Mouse (Mus musculus) forebrain, postnatal 0 days (tissue): ENCODE data around the gene Npepps. TPM values are rescaled to one million over a fixed set of nuclear protein-coding genes. Genes with fewer than 3 reads are reported as not detected.
"Not testable (repeated sequence)": the region's sequence is repeated elsewhere in the genome, so short reads cannot be mapped to it uniquely, and the experiment has no call there.

Experiments used
- ATAC-seq: fragments of 200-750 bp; cut with Nextera tagmentation; 2 replicates; pipeline ENCODE4 v1.8.0; 2017; ENCODE audit warnings: mild to moderate bottlenecking, moderate library complexity
- DNase-seq: peaks from one replicate; pipeline ENCODE4 v3.0.0-alpha.2; 2015
- H3K27ac ChIP-seq: fragments of 300-500 bp; sonication (generic); 2 replicates; pipeline ENCODE4 v1.5.1; 2014; ENCODE audit warnings: low read depth, mild to moderate bottlenecking, antibody characterized with exemption, low read length, moderate library complexity, mixed read lengths
- H3K27me3 ChIP-seq: fragments of 300-500 bp; sonication (generic); 2 replicates; pipeline ENCODE4 v1.6.1; 2014; ENCODE audit warnings: mild to moderate bottlenecking, low read length, mixed read lengths; ENCODE audit not compliant: insufficient read depth
- H3K36me3 ChIP-seq: fragments of 300-500 bp; sonication (generic); 2 replicates; pipeline ENCODE4 v1.6.1; 2014; ENCODE audit warnings: mild to moderate bottlenecking, moderate library complexity; ENCODE audit not compliant: insufficient read depth
- H3K4me1 ChIP-seq: fragments of 300-500 bp; sonication (generic); 2 replicates; pipeline ENCODE4 v1.6.1; 2014; ENCODE audit warnings: antibody characterized with exemption; ENCODE audit not compliant: insufficient read depth
- H3K4me2 ChIP-seq: fragments of 300-500 bp; sonication (generic); 2 replicates; pipeline ENCODE4 v1.6.1; 2014; ENCODE audit warnings: low read depth, mild to moderate bottlenecking, moderate library complexity
- H3K4me3 ChIP-seq: fragments of 300-500 bp; sonication (generic); 2 replicates; pipeline ENCODE4 v1.5.1; 2014; ENCODE audit warnings: low read depth, low read length, mixed read lengths
- H3K9ac ChIP-seq: fragments of 300-500 bp; sonication (generic); 2 replicates; pipeline ENCODE4 v1.6.1; 2014; ENCODE audit warnings: mild to moderate bottlenecking
- H3K9me3 ChIP-seq: fragments of 300-500 bp; sonication (generic); 2 replicates; pipeline ENCODE4 v1.6.1; 2016; ENCODE audit warnings: low read length
- CTCF ChIP-seq: sonication (generic); IDR thresholded peaks from 2 replicates; pipeline ENCODE4 v1.5.1; 2016; ENCODE audit warnings: antibody characterized with exemption, control low read depth, low read depth
- WGBS: fragments of 180-500 bp; shearing (Covaris S2); extraction: QIAGEN DNeasy Blood & Tissue Kit; methylation state at CpG from one replicate; pipeline ENCODE4 v1.1.7; 2014; 5-methylcytosine and 5-hydroxymethylcytosine counted together
- polyA plus RNA-seq: library from polyadenylated mRNA; unstranded; fragments of >200 nt; fragmentation: Nextera tagmentation; extraction: Ambion mirVana; gene quantifications from 2 replicates; pipeline ENCODE4 v1.2.1, GENCODE M21; 2015
- total RNA-seq: library from RNA; depleted of rRNA; stranded (reverse); fragments of >200 nt; gene quantifications from 2 replicates; pipeline ENCODE4 v1.2.3, GENCODE M21; 2014

Npepps gene
- total and polyA plus RNA-seq, 2 experiments from 2014 or later = 92.1 to 98.7 TPM

- DNase-seq (peak; percentile 18), ATAC-seq (no peak)
- Histone ChIP-seq H3K4me2 (no peak overlapping the region), H3K27ac (no peak overlapping the region), H3K27me3 (no peaks in the 10 kb centered on the region), H3K36me3 (no peaks in the 10 kb centered on the region), H3K9me3 (no peaks in the 10 kb centered on the region), H3K4me3 (no peak overlapping the region), H3K4me1 (no peaks in the 10 kb centered on the region), H3K9ac (no peak overlapping the region)
- peak; percentile 43 for TF ChIP-seq CTCF
Measured at GRCm38 (mm10) chr11:97192621-97192951, 87.9 kb downstream of the Npepps start.

GRCm38 (mm10) chr11:97191915-97192620 is 88.4 kb downstream of the Npepps start:
- H3K36me3 ChIP-seq = no peaks in the 10 kb centered on the region
- H3K4me3 ChIP-seq = no peak overlapping the region
- WGBS = 83% methylated on average over 6 of the region's 6 CpGs
- no peaks in the 10 kb centered on the region for H3K27me3 ChIP-seq
- ATAC-seq = no peak
- H3K4me2 ChIP-seq = no peak overlapping the region
- no peak overlapping the region for H3K9ac ChIP-seq
- no peaks in the 10 kb centered on the region for H3K4me1 ChIP-seq
- no peak for DNase-seq
- H3K27ac ChIP-seq = no peak overlapping the region
- no peak for TF ChIP-seq CTCF
- H3K9me3 ChIP-seq = no peaks in the 10 kb centered on the region

- Histone ChIP-seq H3K36me3 (no peaks in the 10 kb centered on the region), H3K4me2 (no peak overlapping the region), H3K9me3 (no peaks in the 10 kb centered on the region), H3K4me3 (no peak overlapping the region), H3K4me1 (no peaks in the 10 kb centered on the region), H3K27me3 (no peaks in the 10 kb centered on the region), H3K27ac (no peak overlapping the region), H3K9ac (no peak overlapping the region)
- no peak for DNase-seq
- ATAC-seq = no peak
- 94% methylated on average over 6 of the region's 6 CpGs for WGBS
- no peak for TF ChIP-seq CTCF
Measured at GRCm38 (mm10) chr11:97190992-97191391, 89.4 kb downstream of the Npepps start.

GRCm38 (mm10) chr11:97189645-97190044 is 90.8 kb downstream of the Npepps start:
- H3K9me3 ChIP-seq, DNase-seq, ATAC-seq, H3K27me3 ChIP-seq, H3K4me2 ChIP-seq, H3K4me3 ChIP-seq, H3K9ac ChIP-seq, H3K27ac ChIP-seq, H3K4me1 ChIP-seq, H3K36me3 ChIP-seq: not testable (repeated sequence)
- 87% methylated on average over 6 of the region's 6 CpGs for WGBS

GRCm38 (mm10) chr11:97189231-97189630 is 91.2 kb downstream of the Npepps start:
- no peak overlapping the region for H3K27ac ChIP-seq
- 32% methylated on average over 3 of the region's 3 CpGs for WGBS
- peak overlapping the region; percentile 78; the same call in 1 of the 2 replicates for H3K4me2 ChIP-seq
- TF ChIP-seq CTCF = no peak
- no peak overlapping the region for H3K4me3 ChIP-seq
- H3K36me3 ChIP-seq = peaks cover 11% of the 10 kb centered on the region
- H3K9ac ChIP-seq = no peak overlapping the region
- H3K4me1 ChIP-seq = no peaks in the 10 kb centered on the region
- H3K9me3 ChIP-seq = no peaks in the 10 kb centered on the region
- H3K27me3 ChIP-seq = no peaks in the 10 kb centered on the region
- DNase-seq (no peak), ATAC-seq (no peak)

- Histone ChIP-seq H3K36me3 (peaks cover 13% of the 10 kb centered on the region), H3K27ac (peak overlapping the region; percentile 93), H3K4me2 (peak overlapping the region; percentile 78), H3K27me3 (no peaks in the 10 kb centered on the region), H3K4me1 (no peaks in the 10 kb centered on the region), H3K9ac (peak overlapping the region; percentile 64), H3K9me3 (no peaks in the 10 kb centered on the region), H3K4me3 (peak overlapping the region; percentile 86)
- no peak for ATAC-seq
- under 1% methylated on average over 15 of the region's 15 CpGs for WGBS
- no peak for TF ChIP-seq CTCF
- DNase-seq = no peak
Measured at GRCm38 (mm10) chr11:97188643-97188955, 91.8 kb downstream of the Npepps start.

GRCm38 (mm10) chr11:97187764-97188642 is 92.4 kb downstream of the Npepps start, which contains the start of gene Kpnb1:
Gene Kpnb1, minus strand, starts transcription at chr11:97187881.
- 0 out of 2 replicates have a peak, but pooled peaks have one; percentile 8 for TF ChIP-seq CTCF
- peak within 1 kb of the TSS; percentile 78 for H3K4me2 ChIP-seq
- H3K4me1 ChIP-seq = no peaks in the 10 kb centered on the region
- DNase-seq = peak; percentile 100
- ATAC-seq = peak; percentile 95
- peak within 1 kb of the TSS; percentile 86 for H3K4me3 ChIP-seq
- H3K9ac ChIP-seq = peak within 1 kb of the TSS; percentile 82
- no peaks in the 10 kb centered on the region for H3K27me3 ChIP-seq
- peak within 1 kb of the TSS; percentile 93 for H3K27ac ChIP-seq
- peaks cover 19% of the 10 kb centered on the region for H3K36me3 ChIP-seq
- WGBS = 2% methylated on average over 86 of the region's 101 CpGs
- no peaks in the 10 kb centered on the region for H3K9me3 ChIP-seq
